Mouse (Mus musculus) erythroblast, adult 5-6 weeks (primary cell): ENCODE measurements around the gene Tex26. TPM values are rescaled to one million over a fixed set of nuclear protein-coding genes. Genes with fewer than 3 reads are reported as not detected.

Source experiments
- ATAC-seq: replicated peaks from 2 replicates; pipeline ENCODE4 v1.8.0; 2016; ENCODE audit warnings: moderate number of reproducible peaks, mild to moderate bottlenecking, moderate TSS enrichment, inconsistent platforms; ENCODE audit not compliant: poor library complexity, low FRiP score, severe bottlenecking
- total RNA-seq, 2 experiments: library from RNA; stranded (forward) in 1 of 2; stranded (reverse) in 1 of 2; fragments of 150-400 nt in 1 of 2; fragments of 200-764, 138-1000 nt in 1 of 2; gene quantifications; 2 replicates each; pipeline versions ENCODE4 v1.2.3 to v1.2.4; 2015 to 2017; ENCODE audit warnings: low replicate concordance in 2 of 2

The Tex26 gene
- total RNA-seq (2015; ENCODE audit: low replicate concordance) (not detected in 2 replicates), total RNA-seq (2017; ENCODE audit: low replicate concordance) (not detected in 2 replicates)

DNA sequence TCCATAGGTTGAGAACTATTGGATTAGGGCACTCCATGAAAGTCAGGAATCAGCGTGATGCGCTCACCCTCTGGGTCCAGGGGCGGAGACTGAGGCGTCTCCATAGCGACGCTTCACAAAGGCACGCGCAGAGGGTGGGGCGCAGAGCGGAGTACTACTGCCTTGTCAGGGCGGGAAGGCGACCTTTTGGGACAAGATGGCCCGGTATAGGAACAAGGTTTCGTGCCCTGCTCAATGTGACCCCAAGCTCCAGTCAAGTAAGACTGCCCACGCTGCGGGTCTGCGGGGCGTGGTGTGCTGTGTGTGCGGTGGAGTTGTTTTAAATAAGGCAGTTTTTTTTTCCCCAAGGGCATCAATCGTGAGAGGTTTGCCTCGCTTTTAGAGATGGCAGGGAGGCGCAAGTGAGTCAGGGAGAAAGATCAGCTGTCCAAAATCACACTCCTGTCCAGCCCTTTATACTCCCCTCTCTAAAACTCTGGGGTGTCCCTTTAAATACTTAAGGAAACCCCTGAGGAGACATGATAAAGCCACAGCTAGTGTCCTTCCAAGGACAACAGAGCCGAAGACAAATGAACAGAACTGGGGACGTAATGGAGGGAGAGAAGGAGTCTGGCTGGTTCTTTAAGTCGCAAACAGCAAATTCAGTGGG lies at the start of gene Tex26:
Gene Tex26, plus strand, starts transcription at position 130 of the 649 bp plus-strand sequence.
- ATAC-seq: no peak

- no peak for ATAC-seq
These were observed 47.7 kb upstream of the Tex26 start for GRCm38 (mm10) chr5:149391574-149392375.

GRCm38 (mm10) chr5:149392420-149392988 lies 47.0 kb upstream of the Tex26 start:
- no peak for ATAC-seq

GRCm38 (mm10) chr5:149401446-149401975 lies 37.9 kb upstream of the Tex26 start:
- no peak for ATAC-seq

- no peak for ATAC-seq
These were observed 37.4 kb upstream of the Tex26 start for GRCm38 (mm10) chr5:149402029-149402428.

GRCm38 (mm10) chr5:149403386-149403785 lies 36.1 kb upstream of the Tex26 start:
- ATAC-seq: no peak

- ATAC-seq: no peak
These were observed 34.8 kb upstream of the Tex26 start for GRCm38 (mm10) chr5:149404710-149405109.

DNA sequence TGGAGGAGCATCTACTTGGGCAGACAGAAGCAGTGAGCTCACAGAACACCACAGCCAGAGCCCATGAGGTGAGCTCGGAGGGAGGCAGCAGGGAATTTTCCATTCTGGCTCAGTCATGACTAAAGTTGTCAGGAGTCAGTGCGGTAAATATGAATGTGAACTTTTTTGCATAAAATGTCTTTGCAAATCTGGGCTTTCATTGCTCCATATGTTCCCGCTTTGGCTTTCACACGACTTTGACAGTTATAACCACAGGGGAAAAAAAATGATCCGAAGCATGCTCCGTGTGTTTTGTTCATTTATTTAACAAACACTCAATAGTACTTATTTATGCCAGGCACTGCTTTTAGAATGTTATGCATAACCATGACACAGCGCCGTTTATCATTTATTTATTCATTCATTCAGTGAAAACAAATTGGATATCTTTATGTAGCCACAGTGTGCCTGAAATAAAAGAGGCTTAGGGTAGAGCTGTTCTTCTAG lies 32.6 kb upstream of the Tex26 start:
- no peak for ATAC-seq

DNA sequence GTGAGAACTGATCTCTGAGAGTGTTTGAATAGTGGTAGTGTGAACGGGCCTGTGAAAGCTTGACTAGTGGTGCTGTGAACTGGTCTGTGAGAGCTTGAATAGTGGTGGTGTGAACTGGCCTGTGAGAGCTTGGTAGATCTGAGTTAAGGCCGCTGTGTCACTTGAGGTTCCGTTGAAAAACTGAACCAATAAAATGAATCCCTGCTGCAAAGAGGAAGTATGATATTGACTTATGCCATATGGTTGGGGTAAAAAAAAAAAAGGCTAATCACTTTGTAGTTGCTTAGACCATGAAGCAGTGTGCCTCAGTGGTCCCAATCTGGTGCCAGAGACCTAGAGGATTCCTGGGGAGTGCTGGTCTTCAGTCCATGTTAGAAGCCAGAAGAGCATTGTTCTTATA lies 30.0 kb upstream of the Tex26 start:
- no peak for ATAC-seq

DNA sequence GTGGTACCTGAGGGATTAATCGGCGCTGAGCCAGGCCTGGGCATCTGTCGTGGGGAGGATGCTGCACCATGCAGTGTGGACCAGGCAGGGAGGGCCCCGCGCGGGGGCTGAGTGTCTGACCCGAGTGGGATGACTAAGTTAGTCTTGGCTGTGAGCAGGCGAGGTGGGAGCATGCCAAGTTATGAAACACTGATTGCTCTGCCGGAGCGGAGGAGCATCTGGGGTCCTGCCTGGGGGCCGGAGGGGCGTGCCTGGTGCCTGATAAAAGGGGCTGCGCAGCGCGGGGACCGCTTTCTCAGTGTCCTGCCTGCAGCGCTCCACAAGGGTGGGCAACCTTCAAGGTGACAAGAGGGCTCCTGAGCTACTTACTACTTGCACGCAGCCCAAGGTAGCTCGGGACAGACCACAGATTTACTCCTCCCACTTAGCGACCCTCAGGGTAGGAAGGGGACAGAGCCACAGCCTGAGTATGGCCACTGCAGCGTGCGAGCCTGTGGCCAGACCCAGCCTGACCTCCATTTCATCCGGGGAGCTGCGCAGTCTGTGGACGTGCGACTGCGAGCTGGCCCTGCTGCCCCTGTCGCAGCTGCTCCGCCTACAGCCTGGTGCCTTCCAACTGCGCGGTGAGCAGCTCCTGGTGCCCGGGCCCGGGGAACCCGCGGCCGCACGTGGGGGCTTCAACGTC lies 27.8 kb upstream of the Tex26 start, which contains the start of gene Medag:
Gene Medag, plus strand, starts transcription at position 241 of the 685 bp plus-strand sequence.
- ATAC-seq: no peak

DNA sequence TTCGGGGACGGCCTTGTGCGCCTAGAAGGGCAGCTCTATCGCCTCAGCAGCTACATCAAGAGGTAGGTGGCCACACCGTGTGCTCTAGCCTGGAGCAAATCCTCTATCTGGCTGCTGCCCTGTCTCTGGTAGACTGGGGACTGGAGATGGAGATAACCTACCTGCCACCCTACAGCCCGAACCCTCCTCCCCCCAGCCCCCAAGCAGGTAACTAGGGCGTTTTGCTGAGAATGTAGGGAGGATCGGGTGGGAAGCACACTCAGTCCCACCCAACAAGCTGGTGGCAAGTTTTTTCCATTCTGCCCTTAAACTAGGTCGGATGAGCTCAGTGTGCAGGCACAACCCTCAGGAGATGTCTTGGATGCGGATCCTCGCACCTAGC lies 27.3 kb upstream of the Tex26 start:
- ATAC-seq: no peak

GRCm38 (mm10) chr5:149412671-149413070 lies 26.8 kb upstream of the Tex26 start:
- ATAC-seq: no peak

GRCm38 (mm10) chr5:149414369-149415167 lies 24.9 kb upstream of the Tex26 start:
- ATAC-seq: no peak

GRCm38 (mm10) chr5:149417381-149417780 lies 22.1 kb upstream of the Tex26 start:
- no peak for ATAC-seq

- ATAC-seq: no peak
These were observed 12.9 kb upstream of the Tex26 start for GRCm38 (mm10) chr5:149426525-149426924.

GRCm38 (mm10) chr5:149427277-149428060 lies 12.0 kb upstream of the Tex26 start:
- no peak for ATAC-seq

DNA sequence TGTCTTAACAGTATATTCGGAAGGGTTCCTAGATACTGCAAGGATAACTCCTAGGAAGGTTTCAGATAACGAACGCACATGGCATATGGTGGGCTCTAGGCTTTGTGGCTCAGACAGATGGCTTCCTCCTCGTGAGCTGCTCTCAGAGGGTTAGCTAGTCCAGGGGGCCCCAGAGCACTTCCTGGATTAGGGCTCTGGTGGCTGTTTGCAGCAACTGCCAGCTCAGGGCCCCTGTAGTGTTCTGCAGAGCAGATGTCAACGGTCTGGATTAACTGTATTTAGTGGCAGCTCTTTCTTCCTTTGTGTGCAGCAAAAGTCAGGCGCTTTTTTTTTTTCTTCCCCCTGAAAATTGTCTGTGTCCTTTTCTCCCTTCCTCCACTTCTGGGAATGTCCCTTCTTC lies 11.1 kb upstream of the Tex26 start:
- no peak for ATAC-seq

- no peak for ATAC-seq
These were observed 10.6 kb upstream of the Tex26 start for GRCm38 (mm10) chr5:149428810-149429255.
